Comparison of ENCODE assay signal across 11 mouse cellular contexts in genomic region chr9:37140464-37141181, GRCm38 (mm10). TPM values are rescaled to one million over a fixed set of nuclear protein-coding genes. Genes with fewer than 3 reads are reported as not detected.
A peak's percentile ranks its signal among the peaks of the same experiment; 100 is the strongest.
DNase-seq lines count a peak whose midpoint lies in the region; ATAC-seq and TF ChIP-seq lines count a peak whose summit lies in the region.
"Had no signal": no experiment of that assay in that cellular context is flagged by ENCODE, and none has a peak within 500 bp of the region (broad histone marks: within the 10 kb centered on the region; RNA-seq: fewer than 3 reads in every experiment).

No protein-coding gene starts in this region.

- no peak overlapping the region for H3K4me2 ChIP-seq in heart, embryonic 16.5 days (ENCODE audit: low read depth, low read length)
- peak overlapping the region; percentile 38; the same call in 1 of the 2 replicates for H3K4me2 ChIP-seq in embryonic facial prominence, embryonic 12.5 days (replicated peaks)
- no peak overlapping the region for H3K4me2 ChIP-seq in limb, embryonic 14.5 days (replicated peaks; ENCODE audit: low read depth, low read length, severe bottlenecking)

- ATAC-seq in heart, embryonic 16.5 days (replicated peaks; ENCODE audit: extremely low read depth, insufficient read depth, low FRiP score): no peak
- peak; percentile 29; the same call in 1 of the 2 replicates for ATAC-seq in embryonic facial prominence, embryonic 12.5 days (ENCODE audit: insufficient number of reproducible peaks, insufficient read depth, low FRiP score, low TSS enrichment)
- peak; percentile 16; the same call in 1 of the 2 replicates for ATAC-seq in limb, embryonic 14.5 days (ENCODE audit: low FRiP score, low read depth)
- ATAC-seq in inflammation-experienced regulatory T-cells, adult 6 months: no peak

- WGBS in heart, embryonic 16.5 days: 47% methylated on average over 5 of the region's 5 CpGs
- WGBS in heart, adult 2 months: 56% methylated on average over 5 of the region's 5 CpGs
- 26% methylated on average over 5 of the region's 5 CpGs for WGBS in embryonic facial prominence, embryonic 10.5 days
- whole genome bisulfite sequencing in embryonic facial prominence, embryonic 12.5 days: 10% methylated on average over 5 of the region's 5 CpGs
- 14% methylated on average over 5 of the region's 5 CpGs for WGBS in limb, embryonic 14.5 days

- no peak for TF ChIP-seq EP300 in heart, adult 2 months (IDR thresholded peaks at IDR 0.05; ENCODE audit: insufficient read depth, low read depth, low read length)

- intact Hi-C loops in heart, adult 2 months (cut with DNase I): no loop called here

- H3K9ac ChIP-seq in heart, embryonic 16.5 days (ENCODE audit: low read length): no peak overlapping the region
- no peak overlapping the region for H3K9ac ChIP-seq in heart, adult 2 months (ENCODE audit: low read depth, low read length)
- no peak overlapping the region for H3K9ac ChIP-seq in embryonic facial prominence, embryonic 12.5 days
- no peak overlapping the region for H3K9ac ChIP-seq in limb, embryonic 14.5 days (ENCODE audit: low read depth, low read length, severe bottlenecking)
- H3K9ac ChIP-seq: intestine, embryonic 15.5 days had no signal

- H3K4me1 ChIP-seq in heart, embryonic 16.5 days (ENCODE audit: control insufficient read depth, insufficient read depth, low read length): peaks cover 15% of the 10 kb centered on the region
- H3K4me1 ChIP-seq in heart, adult 2 months (ENCODE audit: control insufficient read depth, insufficient read depth, low read length): peaks cover 5% of the 10 kb centered on the region
- H3K4me1 ChIP-seq in embryonic facial prominence, embryonic 10.5 days: peaks cover 93% of the 10 kb centered on the region
- H3K4me1 ChIP-seq in embryonic facial prominence, embryonic 12.5 days: peaks cover 82% of the 10 kb centered on the region
- peaks cover 67% of the 10 kb centered on the region for H3K4me1 ChIP-seq in limb, embryonic 14.5 days (ENCODE audit: control insufficient read depth, insufficient read depth, low read length)

- H3K36me3 ChIP-seq in heart, embryonic 16.5 days (ENCODE audit: control insufficient read depth, insufficient read depth): no peaks in the 10 kb centered on the region
- H3K36me3 ChIP-seq in heart, adult 2 months (ENCODE audit: control insufficient read depth, insufficient read depth, low read length): no peaks in the 10 kb centered on the region
- H3K36me3 ChIP-seq in embryonic facial prominence, embryonic 10.5 days (replicated peaks): peaks cover 11% of the 10 kb centered on the region
- H3K36me3 ChIP-seq in embryonic facial prominence, embryonic 12.5 days: no peaks in the 10 kb centered on the region
- H3K36me3 ChIP-seq in limb, embryonic 14.5 days (ENCODE audit: control insufficient read depth, insufficient read depth, low read length): no peaks in the 10 kb centered on the region
- H3K36me3 ChIP-seq: intestine, embryonic 15.5 days had no signal

- TF ChIP-seq CTCF in heart, adult 2 months (IDR thresholded peaks at IDR 0.05): no peak

- no peak for TF ChIP-seq POLR2A in heart, adult 2 months (IDR thresholded peaks at IDR 0.05; ENCODE audit: insufficient read depth, low read depth, low read length)
- no peak for TF ChIP-seq POLR2A in limb, embryonic 14.5 days (IDR thresholded peaks at IDR 0.05; ENCODE audit: borderline replicate concordance, extremely low read depth, insufficient read depth, insufficient read length)

- H3K79me2 ChIP-seq in heart, adult 2 months (replicated peaks; ENCODE audit: control insufficient read depth, insufficient read depth, low read length): no peaks in the 10 kb centered on the region

- H3K9me3 ChIP-seq in heart, embryonic 16.5 days (replicated peaks; ENCODE audit: control insufficient read depth, low read length): no peaks in the 10 kb centered on the region
- no peaks in the 10 kb centered on the region for H3K9me3 ChIP-seq in embryonic facial prominence, embryonic 10.5 days
- no peaks in the 10 kb centered on the region for H3K9me3 ChIP-seq in embryonic facial prominence, embryonic 12.5 days
- no peaks in the 10 kb centered on the region for H3K9me3 ChIP-seq in limb, embryonic 14.5 days (ENCODE audit: control insufficient read depth, low read length)
- H3K9me3 ChIP-seq: intestine, embryonic 15.5 days had no signal

- H3K27ac ChIP-seq in heart, embryonic 16.5 days (ENCODE audit: low read length): 0 out of 2 replicates have a peak overlapping the region, but pooled peaks have one; percentile 16
- no peak overlapping the region for H3K27ac ChIP-seq in heart, adult 2 months
- peak overlapping the region; percentile 86 for H3K27ac ChIP-seq in embryonic facial prominence, embryonic 10.5 days (replicated peaks)
- peak overlapping the region; percentile 82 for H3K27ac ChIP-seq in embryonic facial prominence, embryonic 12.5 days
- 0 out of 2 replicates have a peak overlapping the region, but pooled peaks have one; percentile 9 for H3K27ac ChIP-seq in limb, embryonic 14.5 days (replicated peaks; ENCODE audit: low read depth, low read length)
- H3K27ac ChIP-seq: intestine, embryonic 15.5 days had no signal

- 0 out of 2 replicates have a peak, but pooled peaks cover 2% of the 10 kb centered on the region for H3K27me3 ChIP-seq in heart, embryonic 16.5 days (ENCODE audit: control insufficient read depth, insufficient read depth, low read length)
- H3K27me3 ChIP-seq in heart, adult 2 months (ENCODE audit: control insufficient read depth, insufficient read depth, low read length): no peaks in the 10 kb centered on the region
- no peaks in the 10 kb centered on the region for H3K27me3 ChIP-seq in embryonic facial prominence, embryonic 10.5 days (replicated peaks; ENCODE audit: low read depth, poor library complexity, severe bottlenecking)
- H3K27me3 ChIP-seq in embryonic facial prominence, embryonic 12.5 days: no peaks in the 10 kb centered on the region
- H3K27me3 ChIP-seq in limb, embryonic 14.5 days (ENCODE audit: control insufficient read depth, insufficient read depth, low read length): peaks cover 14% of the 10 kb centered on the region
- H3K27me3 ChIP-seq: intestine, embryonic 15.5 days had no signal

- DNase-seq in heart, adult 2 months: no peak
- DNase-seq in embryonic facial prominence, embryonic 10.5 days (ENCODE audit: low spot score): peak; percentile 52
- no peak for DNase-seq in limb, embryonic 14.5 days (ENCODE audit: low spot score)
- no peak for DNase-seq in cerebellum, postnatal 25 days
- DNase-seq: lung, postnatal 36 days; thymus, adult 18-20 months had no signal

- H3K4me3 ChIP-seq in heart, embryonic 16.5 days (ENCODE audit: low read length): no peak overlapping the region
- no peak overlapping the region for H3K4me3 ChIP-seq in heart, adult 2 months
- H3K4me3 ChIP-seq in embryonic facial prominence, embryonic 10.5 days: peak overlapping the region; percentile 43; the same call in 1 of the 2 replicates
- no peak overlapping the region for H3K4me3 ChIP-seq in embryonic facial prominence, embryonic 12.5 days
- no peak overlapping the region for H3K4me3 ChIP-seq in limb, embryonic 14.5 days (replicated peaks; ENCODE audit: low read length)
- H3K4me3 ChIP-seq: intestine, embryonic 15.5 days had no signal

RNA-seq across cellular contexts. Expression of gene Pknox2, which starts 6.6 kb away (rescaled TPM):
- 3.9 and 4.6 TPM in 2 replicates for polyA plus RNA-seq in heart, embryonic 16.5 days (2015; fragmentation: Nextera tagmentation; extraction: Ambion mirVana)
- 1 to 10 TPM; 7.8 to 9.0 TPM for total RNA-seq in heart, adult 2 months (2021)
- polyA plus RNA-seq in heart, adult 2 months (2012; rRNA removed): 9.9 and 13.5 TPM in 2 replicates
- polyA plus RNA-seq in embryonic facial prominence, embryonic 10.5 days (2016; fragmentation: Nextera tagmentation; extraction: Ambion mirVana): 32.7 and 33.0 TPM in 2 replicates
- 18.8 and 20.8 TPM in 2 replicates for polyA plus RNA-seq in embryonic facial prominence, embryonic 12.5 days (2016; fragmentation: Nextera tagmentation; extraction: Ambion mirVana)
- 14.5 and 18.7 TPM in 2 replicates for polyA plus RNA-seq in limb, embryonic 14.5 days (2012; rRNA removed)
- polyA plus RNA-seq in limb, embryonic 14.5 days (2014; fragmentation: Nextera tagmentation; extraction: Ambion mirVana): 6.2 and 7.3 TPM in 2 replicates
- polyA plus RNA-seq in inflammation-experienced regulatory T-cells, adult 6 months (2017; shearing (Covaris generic)): not detected
- total RNA-seq: neutrophil, adult 5-6 weeks had no signal

Comparison
In these comparisons a context has a peak if more than half of its experiments do, and no peak if none do; other contexts are left out.
1. ATAC-seq: peak in embryonic facial prominence, embryonic 12.5 days (single experiment) and limb, embryonic 14.5 days (single experiment); none in heart, embryonic 16.5 days (single experiment) and inflammation-experienced regulatory T-cells, adult 6 months (single experiment).